13 mouse cellular contexts compared by ENCODE assay signal in the genomic region with DNA sequence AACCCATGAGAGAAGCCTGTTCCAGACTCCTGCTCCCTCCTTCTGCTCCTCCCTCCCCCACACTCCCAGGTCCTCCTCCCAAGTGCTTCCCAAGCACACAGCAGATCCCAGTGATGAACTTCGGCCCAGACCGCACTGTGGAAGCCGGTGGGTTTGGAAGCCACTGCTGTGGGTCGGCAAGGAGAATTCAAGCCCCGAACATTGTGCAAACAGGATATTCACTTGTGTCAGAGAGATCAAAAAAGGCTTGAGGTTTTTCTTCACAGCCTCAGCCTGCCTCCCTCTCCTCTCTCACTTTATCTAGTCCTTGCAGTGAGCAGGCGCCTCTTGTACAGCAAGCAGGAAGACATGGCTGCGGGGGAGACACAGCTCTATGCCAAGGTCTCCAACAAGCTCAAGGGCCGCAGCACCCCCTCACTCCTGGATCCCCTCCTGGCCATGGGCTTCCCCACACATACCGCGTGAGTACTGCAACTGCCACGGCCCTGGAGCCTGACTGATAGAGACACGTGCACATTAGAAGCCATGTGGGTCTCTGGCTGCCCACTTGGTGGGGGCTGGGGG. TPM values are rescaled to one million over a fixed set of nuclear protein-coding genes. Genes with fewer than 3 reads are reported as not detected.
DNase-seq lines count a peak whose midpoint lies in the region; ATAC-seq and TF ChIP-seq lines count a peak whose summit lies in the region.
"Had no signal": no experiment of that assay in that cellular context is flagged by ENCODE, and none has a peak within 500 bp of the region (broad histone marks: within the 10 kb centered on the region; RNA-seq: fewer than 3 reads in every experiment).

A gene (plus strand): TSS at position 103 of the 564 bp plus-strand sequence.

- WGBS in heart, postnatal 0 days, result 29% methylated on average over 12 of the region's 12 CpGs
- 46% methylated on average over 12 of the region's 12 CpGs for WGBS in heart, embryonic 10.5 days
- WGBS in liver, embryonic 16.5 days (ENCODE audit: insufficient replicate concordance), result 8% methylated on average over 12 of the region's 12 CpGs
- 2% methylated on average over 12 of the region's 12 CpGs for WGBS in thymus, adult 2 months

- intact Hi-C loops in gastrocnemius, postnatal 36 days (cut with DNase I), result no loop called here

- H3K4me2 ChIP-seq in heart, postnatal 0 days (ENCODE audit: low read depth, low read length), result peak within 1 kb of the TSS; percentile 16; the same call in 1 of the 2 replicates
- H3K4me2 ChIP-seq in liver, embryonic 16.5 days (ENCODE audit: low read depth, low read length), result peak within 1 kb of the TSS; percentile 57
- H3K4me2 ChIP-seq: kidney, embryonic 15.5 days; neural tube, embryonic 13.5 days; stomach, embryonic 15.5 days had no signal

- TF ChIP-seq EP300 in heart, postnatal 0 days (IDR thresholded peaks at IDR 0.05; ENCODE audit: low read depth), result no peak

- H3K4me1 ChIP-seq in heart, postnatal 0 days (ENCODE audit: control insufficient read depth, insufficient read depth), result no peaks in the 10 kb centered on the region
- H3K4me1 ChIP-seq in heart, embryonic 10.5 days, result peaks cover 9% of the 10 kb centered on the region
- peaks cover 28% of the 10 kb centered on the region for H3K4me1 ChIP-seq in liver, embryonic 16.5 days (ENCODE audit: control insufficient read depth, low read depth, low read length)
- peaks cover 50% of the 10 kb centered on the region for H3K4me1 ChIP-seq in thymus, adult 2 months (replicated peaks; ENCODE audit: control insufficient read depth, insufficient read depth, low read length)
- H3K4me1 ChIP-seq: neural tube, embryonic 13.5 days; stomach, embryonic 15.5 days had no signal

- no peak for DNase-seq in heart, postnatal 0 days (ENCODE audit: low spot score)
- DNase-seq in heart, embryonic 10.5 days (ENCODE audit: low spot score), result no peak
- DNase-seq in c-Kit-positive CD71-positive TER-119-negative erythroid progenitor cells, embryonic 14.5 days (ENCODE audit: low read depth), result peak; percentile 51
- peak; percentile 79 for DNase-seq in thymus, adult 2 months
- no peak for DNase-seq in gastrocnemius, postnatal 36 days
- DNase-seq in layer of hippocampus, adult 18-20 months (ENCODE audit: low spot score in 2 of 2), result no peak
- no peak for DNase-seq in kidney, postnatal 25 days
- DNase-seq: cerebellum, adult 9-11 months had no signal

- no peaks in the 10 kb centered on the region for H3K36me3 ChIP-seq in heart, postnatal 0 days (replicated peaks; ENCODE audit: control insufficient read depth, insufficient read depth, low read length)
- H3K36me3 ChIP-seq in heart, embryonic 10.5 days, result no peaks in the 10 kb centered on the region
- H3K36me3 ChIP-seq in liver, embryonic 16.5 days (ENCODE audit: control insufficient read depth, insufficient read depth), result no peaks in the 10 kb centered on the region
- peaks cover 7% of the 10 kb centered on the region; the same call in 1 of the 2 replicates for H3K36me3 ChIP-seq in thymus, adult 2 months (ENCODE audit: control insufficient read depth, insufficient read depth, low read length)
- H3K36me3 ChIP-seq: kidney, embryonic 15.5 days; neural tube, embryonic 13.5 days; stomach, embryonic 15.5 days had no signal

- no peak within 1 kb of the TSS for H3K9ac ChIP-seq in heart, postnatal 0 days (replicated peaks; ENCODE audit: low read depth, low read length)
- H3K9ac ChIP-seq in liver, embryonic 16.5 days (ENCODE audit: low read depth, low read length), result peak within 1 kb of the TSS; percentile 35
- H3K9ac ChIP-seq: kidney, embryonic 15.5 days; neural tube, embryonic 13.5 days; stomach, embryonic 15.5 days had no signal

- no peaks in the 10 kb centered on the region for H3K27me3 ChIP-seq in heart, postnatal 0 days (ENCODE audit: control insufficient read depth, insufficient read depth, low read length)
- H3K27me3 ChIP-seq in heart, embryonic 10.5 days (ENCODE audit: insufficient read depth, poor library complexity, severe bottlenecking), result 0 out of 2 replicates have a peak, but pooled peaks cover 10% of the 10 kb centered on the region
- H3K27me3 ChIP-seq in liver, embryonic 16.5 days (ENCODE audit: control insufficient read depth, insufficient read depth, low read depth, low read length), result no peaks in the 10 kb centered on the region
- H3K27me3 ChIP-seq in thymus, adult 2 months (ENCODE audit: control insufficient read depth, insufficient read depth, low read length), result no peaks in the 10 kb centered on the region
- H3K27me3 ChIP-seq: kidney, embryonic 15.5 days; neural tube, embryonic 13.5 days; stomach, embryonic 15.5 days had no signal

- peak within 1 kb of the TSS; percentile 19; the same call in 1 of the 2 replicates for H3K4me3 ChIP-seq in heart, postnatal 0 days (ENCODE audit: low read depth, low read length)
- H3K4me3 ChIP-seq in heart, embryonic 10.5 days, result no peak within 1 kb of the TSS
- H3K4me3 ChIP-seq in liver, embryonic 16.5 days (ENCODE audit: low read depth, low read length), result peak within 1 kb of the TSS; percentile 54
- H3K4me3 ChIP-seq in thymus, adult 2 months (ENCODE audit: control insufficient read depth, insufficient read depth, low read length), result peak within 1 kb of the TSS; percentile 58
- H3K4me3 ChIP-seq: kidney, embryonic 15.5 days; neural tube, embryonic 13.5 days; stomach, embryonic 15.5 days had no signal

- no peak for TF ChIP-seq CTCF in heart, postnatal 0 days (IDR thresholded peaks at IDR 0.05; ENCODE audit: low read depth)
- no peak for TF ChIP-seq CTCF in thymus, adult 2 months (IDR thresholded peaks at IDR 0.05; ENCODE audit: borderline replicate concordance, control insufficient read depth, extremely low read depth, insufficient read depth, low read length, poor library complexity)

- H3K27ac ChIP-seq in heart, postnatal 0 days (ENCODE audit: low read depth), result no peak within 1 kb of the TSS; the same call in 1 of the 2 replicates
- no peak within 1 kb of the TSS for H3K27ac ChIP-seq in heart, embryonic 10.5 days
- peak within 1 kb of the TSS; percentile 43 for H3K27ac ChIP-seq in liver, embryonic 16.5 days (ENCODE audit: low read length)
- H3K27ac ChIP-seq in thymus, adult 2 months (ENCODE audit: control insufficient read depth, insufficient read depth, low read length), result peak within 1 kb of the TSS; percentile 96
- H3K27ac ChIP-seq: kidney, embryonic 15.5 days; neural tube, embryonic 13.5 days; stomach, embryonic 15.5 days had no signal

- peak; percentile 75 for TF ChIP-seq POLR2A in thymus, adult 2 months (IDR thresholded peaks at IDR 0.05; ENCODE audit: control insufficient read depth, extremely low read depth, insufficient read depth, low read length, poor library complexity)

- ATAC-seq in heart, postnatal 0 days (ENCODE audit: insufficient read depth, low read depth), result no peak
- peak; percentile 69 for ATAC-seq in liver, embryonic 16.5 days (ENCODE audit: low read depth)

- no peaks in the 10 kb centered on the region for H3K9me3 ChIP-seq in heart, postnatal 0 days (replicated peaks; ENCODE audit: control insufficient read depth, low read length)
- no peaks in the 10 kb centered on the region for H3K9me3 ChIP-seq in heart, embryonic 10.5 days
- no peaks in the 10 kb centered on the region for H3K9me3 ChIP-seq in liver, embryonic 16.5 days (replicated peaks; ENCODE audit: control insufficient read depth, low read length)
- H3K9me3 ChIP-seq: kidney, embryonic 15.5 days; neural tube, embryonic 13.5 days; stomach, embryonic 15.5 days had no signal

RNA-seq across cellular contexts. Expression of the gene that starts here (rescaled TPM):
- total RNA-seq in heart, postnatal 0 days (2014; rRNA removed; ENCODE audit: low replicate concordance), result not detected in 2 replicates
- polyA plus RNA-seq in heart, postnatal 0 days (2015; fragmentation: Nextera tagmentation; extraction: Ambion mirVana), result 0.11 and 0.20 TPM in 2 replicates
- polyA plus RNA-seq in heart, embryonic 10.5 days (2016; fragmentation: Nextera tagmentation; extraction: Ambion mirVana), result 0.75 and 3.0 TPM in 2 replicates
- polyA plus RNA-seq in liver, embryonic 16.5 days (2015; fragmentation: Nextera tagmentation; extraction: Ambion mirVana), result 6.3 and 8.2 TPM in 2 replicates
- 95.5 and 126 TPM in 2 replicates for polyA plus RNA-seq in thymus, adult 2 months (2012; rRNA removed)
- total RNA-seq in gastrocnemius, postnatal 36 days (2021), result under 1 TPM in 1 of 2 experiments, not detected in 1; 0.41 TPM
- 1 to 10 TPM in 1 of 2 experiments, under 1 TPM in 1; 0.43 to 1.6 TPM for total RNA-seq in layer of hippocampus, adult 18-20 months (2021)
- total RNA-seq: left cerebral cortex, postnatal 36 days had no signal
- polyA plus RNA-seq: neural tube, embryonic 13.5 days had no signal

Comparison
In these comparisons a context has a peak if more than half of its experiments do, and no peak if none do; other contexts are left out.
1. RNA of the gene that starts here (polyA plus RNA-seq): 95.5 to 126 TPM in thymus, adult 2 months; 6.3 to 8.2 TPM in liver, embryonic 16.5 days, 0.75 to 3.0 TPM in heart, embryonic 10.5 days and 0.11 to 0.20 TPM in heart, postnatal 0 days; every median in the first group is over 10 times any median in the second.
2. DNase-seq: peak in c-Kit-positive CD71-positive TER-119-negative erythroid progenitor cells, embryonic 14.5 days (single experiment) and thymus, adult 2 months (single experiment); none in heart, postnatal 0 days (single experiment), heart, embryonic 10.5 days (single experiment), gastrocnemius, postnatal 36 days (0 of 2), layer of hippocampus, adult 18-20 months (0 of 2) and kidney, postnatal 25 days (0 of 2).
3. H3K27ac ChIP-seq: peak in liver, embryonic 16.5 days (single experiment) and thymus, adult 2 months (single experiment); none in heart, postnatal 0 days (single experiment) and heart, embryonic 10.5 days (single experiment).